Mouse (Mus musculus): ENCODE measurements around the gene Dnah11. TPM values are rescaled to one million over a fixed set of nuclear protein-coding genes. Genes with fewer than 3 reads are reported as not detected.

Gene Dnah11
- total and polyA plus RNA-seq, 3 experiments = 0.11 to 0.77 TPM; not detected in 1

GRCm38 (mm10) chr12:118085291-118085690 lies 113.6 kb downstream of the Dnah11 start:
- H3K36me3 ChIP-seq (ENCODE audit: control insufficient read depth in 1 of 2, insufficient read depth in 2 of 2, low read length in 2 of 2) = no peaks in the 10 kb centered on the region
- H3K4me3 ChIP-seq (ENCODE audit: control insufficient read depth in 1 of 2, insufficient read depth in 1 of 2, low read depth in 2 of 2, low read length in 2 of 2) = no peak overlapping the region
- no peak for DNase-seq (ENCODE audit: low read depth, low spot score)
- H3K79me2 ChIP-seq (ENCODE audit: control insufficient read depth, insufficient read depth, low read length, poor library complexity) = no peaks in the 10 kb centered on the region
- no peak overlapping the region for H3K9ac ChIP-seq (ENCODE audit: control insufficient read depth, low read depth, low read length, poor library complexity, severe bottlenecking)
- no peaks in the 10 kb centered on the region for H3K9me3 ChIP-seq (replicated peaks; ENCODE audit: insufficient read depth, low read length)
- no peaks in the 10 kb centered on the region for H3K4me1 ChIP-seq (ENCODE audit: control insufficient read depth in 1 of 2, insufficient read depth in 2 of 2, low read length in 2 of 2)
- no peak for TF ChIP-seq TBP (IDR thresholded peaks at IDR 0.05; ENCODE audit: low read depth, low read length)
- TF ChIP-seq TAL1 (IDR thresholded peaks at IDR 0.05; ENCODE audit: low read length) = no peak
- H3K27me3 ChIP-seq (ENCODE audit: control insufficient read depth in 1 of 2, insufficient read depth in 2 of 2, low read length in 2 of 2) = peaks cover 0 to 3% of the 10 kb centered on the region in 2 experiments; a peak in 2 of 4 replicates
- no peak overlapping the region for H3K27ac ChIP-seq (ENCODE audit: control insufficient read depth, low read depth, low read length)

- peaks cover 0 to 3% of the 10 kb centered on the region in 2 experiments; a peak in 2 of 4 replicates for H3K27me3 ChIP-seq (ENCODE audit: control insufficient read depth in 1 of 2, insufficient read depth in 2 of 2, low read length in 2 of 2)
- no peak overlapping the region for H3K9ac ChIP-seq (ENCODE audit: control insufficient read depth, low read depth, low read length, poor library complexity, severe bottlenecking)
- H3K36me3 ChIP-seq (ENCODE audit: control insufficient read depth in 1 of 2, insufficient read depth in 2 of 2, low read length in 2 of 2) = no peaks in the 10 kb centered on the region
- DNase-seq (ENCODE audit: low read depth, low spot score) = no peak
- H3K79me2 ChIP-seq (ENCODE audit: control insufficient read depth, insufficient read depth, low read length, poor library complexity) = no peaks in the 10 kb centered on the region
- no peak for TF ChIP-seq E2F4 (IDR thresholded peaks at IDR 0.05; ENCODE audit: borderline replicate concordance, low read depth, low read length)
- no peak for TF ChIP-seq ELF1 (IDR thresholded peaks at IDR 0.05; ENCODE audit: low read depth, low read length)
- no peak for TF ChIP-seq MYB (IDR thresholded peaks at IDR 0.05; ENCODE audit: low read depth, low read length)
- TF ChIP-seq HCFC1 (IDR thresholded peaks at IDR 0.05; ENCODE audit: low read depth, low read length) = no peak
- TF ChIP-seq CHD1 (IDR thresholded peaks at IDR 0.05; ENCODE audit: low read depth, low read length) = no peak
- TF ChIP-seq RAD21 (IDR thresholded peaks at IDR 0.05; ENCODE audit: low read depth, low read length) = no peak
- no peak for TF ChIP-seq RCOR1 (IDR thresholded peaks at IDR 0.05; ENCODE audit: low read depth, low read length)
- TF ChIP-seq MEF2A (IDR thresholded peaks at IDR 0.05; ENCODE audit: extremely low read depth, insufficient replicate concordance, low read depth, low read length, poor library complexity, severe bottlenecking) = no peak
- no peak for TF ChIP-seq TAL1 (IDR thresholded peaks at IDR 0.05; ENCODE audit: low read length)
- TF ChIP-seq EP300 (IDR thresholded peaks at IDR 0.05; ENCODE audit: low read depth in 1 of 2, low read length in 2 of 2) = no peak
- TF ChIP-seq GABPA (IDR thresholded peaks at IDR 0.05; ENCODE audit: low read depth, low read length) = no peak
- TF ChIP-seq MYC (IDR thresholded peaks at IDR 0.05; ENCODE audit: low read depth, low read length) = no peak
- TF ChIP-seq ZKSCAN1 (IDR thresholded peaks at IDR 0.05; ENCODE audit: low read depth, low read length) = no peak
- no peak for TF ChIP-seq MAZ (IDR thresholded peaks at IDR 0.05; ENCODE audit: low read depth, low read length)
- no peak for TF ChIP-seq SMC3 (IDR thresholded peaks at IDR 0.05; ENCODE audit: low read depth, low read length)
- no peak for TF ChIP-seq POLR2AphosphoS2 (IDR thresholded peaks at IDR 0.05; ENCODE audit: low read length)
- no peaks in the 10 kb centered on the region for H3K4me1 ChIP-seq (ENCODE audit: control insufficient read depth in 1 of 2, insufficient read depth in 2 of 2, low read length in 2 of 2)
- no peak overlapping the region for H3K27ac ChIP-seq (ENCODE audit: control insufficient read depth, low read depth, low read length)
- H3K4me3 ChIP-seq (ENCODE audit: control insufficient read depth in 1 of 2, insufficient read depth in 1 of 2, low read depth in 2 of 2, low read length in 2 of 2) = no peak overlapping the region
- no peaks in the 10 kb centered on the region for H3K9me3 ChIP-seq (replicated peaks; ENCODE audit: insufficient read depth, low read length)
These were observed 114.0 kb downstream of the Dnah11 start for GRCm38 (mm10) chr12:118084806-118085205.
